Mouse (Mus musculus) gastrocnemius, postnatal 10 days (tissue): Measurements from ENCODE around the gene Bace1. TPM values are rescaled to one million over a fixed set of nuclear protein-coding genes. Genes with fewer than 3 reads are reported as not detected.

Experiments used
- DNase-seq: peaks from one replicate; pipeline ENCODE4 v3.0.0; 2021; ENCODE audit warnings: mixed read lengths
- total RNA-seq, 2 experiments: library from RNA; stranded (reverse); gene quantifications; 2 replicates each; pipeline ENCODE4 v1.2.3; 2021

Gene Bace1
- total RNA-seq, 2 experiments from 2014 or later: 41.8 to 43.4 TPM

GRCm38 (mm10) chr9:45905811-45906237, 67.4 kb downstream of the Bace1 start:
- peak; percentile 45 for DNase-seq

- DNase-seq: peak; percentile 95
Observed at GRCm38 (mm10) chr9:45906355-45907077, 68.1 kb downstream of the Bace1 start, which contains the start of the genes Pcsk7 and Rnf214. Gene Pcsk7 (plus strand): TSS chr9:45906497. Gene Rnf214 (minus strand): TSS chr9:45906911.

GRCm38 (mm10) chr9:45907078-45907428, 68.7 kb downstream of the Bace1 start:
- DNase-seq: no peak

- DNase-seq: no peak
Observed at GRCm38 (mm10) chr9:45910995-45911394, 72.6 kb downstream of the Bace1 start.

GRCm38 (mm10) chr9:45911673-45912072, 73.3 kb downstream of the Bace1 start:
- peak; percentile 71 for DNase-seq

Other genes starting within 250 kb of the Bace1 start
- gene Cep164, start 9.9 kb upstream of the Bace1 start, total RNA-seq: 1 to 10 TPM; 3.3 to 7.2 TPM
- 10 to 100 TPM; 13.3 to 17.3 TPM for gene Pcsk7, start 67.9 kb downstream of the Bace1 start, total RNA-seq
- 10 to 100 TPM; 26.8 to 31.6 TPM for gene Rnf214, start 68.3 kb downstream of the Bace1 start, total RNA-seq
- gene Tagln, start 97.5 kb downstream of the Bace1 start, total RNA-seq: 10 to 100 TPM; 53.6 to 64.6 TPM
- gene Sidt2, start 116.7 kb downstream of the Bace1 start, total RNA-seq: 10 to 100 TPM; 57.8 to 58.2 TPM
- 10 to 100 TPM; 62.5 to 73.1 TPM for gene Pafah1b2, start 174.1 kb downstream of the Bace1 start, total RNA-seq
- 10 to 100 TPM; 52.7 to 52.9 TPM for gene Sik3, start 174.2 kb downstream of the Bace1 start, total RNA-seq